Mouse (Mus musculus) heart, embryonic 14.5 days (tissue): ENCODE results near the gene Gtf2h1. TPM values are rescaled to one million over a fixed set of nuclear protein-coding genes. Genes with fewer than 3 reads are reported as not detected.

Source experiments
- ATAC-seq: fragments of 200-750 bp; cut with Nextera tagmentation; 2 replicates; pipeline ENCODE4 v1.8.0; 2017; ENCODE audit warnings: low read depth, moderate TSS enrichment; ENCODE audit not compliant: insufficient number of reproducible peaks, insufficient read depth, low FRiP score
- H3K27ac ChIP-seq, 2 experiments: fragments of 200-500 bp in 1 of 2; fragments of 300-500 bp in 1 of 2; sonication (generic) in 1 of 2; replicated peaks in 1 of 2; 2 replicates each; pipeline ENCODE4 v1.5.1; 2012 to 2014; ENCODE audit warnings: low read depth in 2 of 2, low read length in 2 of 2, control low read depth in 1 of 2, mild to moderate bottlenecking in 1 of 2, mixed read lengths in 1 of 2; ENCODE audit not compliant: control insufficient read depth in 1 of 2, insufficient read depth in 1 of 2
- H3K27me3 ChIP-seq: fragments of 300-500 bp; sonication (generic); 2 replicates; pipeline ENCODE4 v1.6.1; 2014; ENCODE audit warnings: mild to moderate bottlenecking, low read length, control low read depth; ENCODE audit not compliant: control insufficient read depth, insufficient read depth
- H3K36me3 ChIP-seq: fragments of 300-500 bp; sonication (generic); 2 replicates; pipeline ENCODE4 v1.6.1; 2014; ENCODE audit warnings: mild to moderate bottlenecking, control low read depth, low read length, mixed read lengths; ENCODE audit not compliant: control insufficient read depth, insufficient read depth
- H3K4me1 ChIP-seq, 2 experiments: fragments of 200-500 bp in 1 of 2; fragments of 300-500 bp in 1 of 2; sonication (generic) in 1 of 2; 2 replicates each; pipeline ENCODE4 v1.6.1; 2012 to 2014; ENCODE audit warnings: low read length in 2 of 2, control low read depth in 1 of 2, mixed read lengths in 1 of 2; ENCODE audit not compliant: control insufficient read depth in 2 of 2, insufficient read depth in 2 of 2
- H3K4me2 ChIP-seq: fragments of 300-500 bp; sonication (generic); 2 replicates; pipeline ENCODE4 v1.6.1; 2014; ENCODE audit warnings: mild to moderate bottlenecking, low read length
- H3K4me3 ChIP-seq, 2 experiments: fragments of 200-500 bp in 1 of 2; fragments of 300-500 bp in 1 of 2; sonication (generic) in 1 of 2; 2 replicates each; pipeline ENCODE4 v1.5.1; 2012 to 2014; ENCODE audit warnings: low read length in 2 of 2, mild to moderate bottlenecking in 2 of 2, control low read depth in 1 of 2, low read depth in 1 of 2, moderate library complexity in 1 of 2; ENCODE audit not compliant: control insufficient read depth in 1 of 2, insufficient read depth in 1 of 2
- H3K9ac ChIP-seq: fragments of 300-500 bp; sonication (generic); 2 replicates; pipeline ENCODE4 v1.6.1; 2014; ENCODE audit warnings: mild to moderate bottlenecking, low read length
- H3K9me3 ChIP-seq: fragments of 300-500 bp; sonication (generic); 2 replicates; pipeline ENCODE4 v1.6.1; 2016; ENCODE audit warnings: low read length, control low read depth; ENCODE audit not compliant: control insufficient read depth
- WGBS: fragments of 180-500 bp; shearing (Covaris S2); extraction: QIAGEN DNeasy Blood & Tissue Kit; methylation state at CpG from one replicate; pipeline ENCODE4 v1.1.7; 2014; 5-methylcytosine and 5-hydroxymethylcytosine counted together
- polyA plus RNA-seq: library from polyadenylated mRNA; unstranded; fragments of >200 nt; fragmentation: Nextera tagmentation; extraction: Ambion mirVana; gene quantifications from 2 replicates; pipeline ENCODE4 v1.2.1, GENCODE M21; 2014

Gtf2h1 gene
- polyA plus RNA-seq, result 27.9 and 29.8 TPM in 2 replicates

GRCm38 (mm10) chr7:46795287-46796205 lies at the start of gene Gtf2h1, which contains the start of gene Hps5:
Gene Gtf2h1 (plus strand): TSS chr7:46796103.
Gene Hps5 (minus strand): TSS chr7:46796064.
- WGBS, result under 1% methylated on average over 73 of the region's 75 CpGs
- peak within 1 kb of the TSS; percentile 94 for H3K9ac ChIP-seq
- H3K4me2 ChIP-seq, result peak within 1 kb of the TSS; percentile 99
- H3K27ac ChIP-seq, result peak within 1 kb of the TSS; percentile 76 to 91
- peaks cover 4 to 17% of the 10 kb centered on the region in 2 experiments for H3K4me1 ChIP-seq
- H3K27me3 ChIP-seq, result no peaks in the 10 kb centered on the region
- ATAC-seq, result peak; percentile 97
- H3K36me3 ChIP-seq, result peaks cover 26% of the 10 kb centered on the region
- H3K9me3 ChIP-seq, result no peaks in the 10 kb centered on the region
- peak within 1 kb of the TSS; percentile 65 to 98 for H3K4me3 ChIP-seq

GRCm38 (mm10) chr7:46746381-46746780 lies 49.5 kb upstream of the Gtf2h1 start:
- Histone ChIP-seq H3K4me1 (peaks cover 0 to 2% of the 10 kb centered on the region in 2 experiments; a peak in 2 of 4 replicates), H3K27ac (no peak overlapping the region), H3K4me3 (no peak overlapping the region), H3K4me2 (no peak overlapping the region), H3K9ac (no peak overlapping the region), H3K9me3 (no peaks in the 10 kb centered on the region), H3K36me3 (no peaks in the 10 kb centered on the region), H3K27me3 (no peaks in the 10 kb centered on the region)
- ATAC-seq, result no peak
- WGBS, result 84% methylated on average over 7 of the region's 7 CpGs

- H3K27ac ChIP-seq, result no peak overlapping the region
- WGBS, result 58% methylated on average over 3 of the region's 3 CpGs
- ATAC-seq, result no peak
- no peaks in the 10 kb centered on the region for H3K36me3 ChIP-seq
- H3K27me3 ChIP-seq, result no peaks in the 10 kb centered on the region
- H3K9ac ChIP-seq, result no peak overlapping the region
- no peak overlapping the region for H3K4me3 ChIP-seq
- H3K4me2 ChIP-seq, result no peak overlapping the region
- peaks cover 0 to 2% of the 10 kb centered on the region in 2 experiments; a peak in 2 of 4 replicates for H3K4me1 ChIP-seq
- no peaks in the 10 kb centered on the region for H3K9me3 ChIP-seq
Observed at GRCm38 (mm10) chr7:46748459-46748858, 47.4 kb upstream of the Gtf2h1 start.

GRCm38 (mm10) chr7:46751490-46751889 lies 44.4 kb upstream of the Gtf2h1 start, which contains the start of gene Saa2:
Gene Saa2 (plus strand): TSS chr7:46751790.
- WGBS, result 74% methylated on average over 3 of the region's 3 CpGs

GRCm38 (mm10) chr7:46761049-46761795 lies 34.7 kb upstream of the Gtf2h1 start:
- Histone ChIP-seq H3K4me3 (no peak overlapping the region), H3K4me1 (no peaks in the 10 kb centered on the region), H3K4me2 (no peak overlapping the region), H3K27ac (no peak overlapping the region), H3K36me3 (peaks cover 73% of the 10 kb centered on the region), H3K27me3 (no peaks in the 10 kb centered on the region), H3K9ac (no peak overlapping the region), H3K9me3 (no peaks in the 10 kb centered on the region)
- no peak for ATAC-seq
- 70% methylated on average over 11 of the region's 11 CpGs for WGBS

More at GRCm38 (mm10) chr7:46751490-46751889, 44.4 kb upstream of the Gtf2h1 start, which contains the start of gene Saa2:
- Histone ChIP-seq H3K4me2 (no peak within 1 kb of the TSS), H3K4me3 (no peak within 1 kb of the TSS), H3K4me1 (peaks cover 0 to 2% of the 10 kb centered on the region in 2 experiments; a peak in 2 of 4 replicates), H3K27ac (no peak within 1 kb of the TSS), H3K9me3 (no peaks in the 10 kb centered on the region), H3K36me3 (no peaks in the 10 kb centered on the region), H3K9ac (no peak within 1 kb of the TSS), H3K27me3 (no peaks in the 10 kb centered on the region)
- ATAC-seq, result no peak

- 96% methylated on average over 5 of the region's 5 CpGs for WGBS
- H3K9me3 ChIP-seq, result no peaks in the 10 kb centered on the region
- H3K4me1 ChIP-seq, result no peaks in the 10 kb centered on the region
- H3K4me2 ChIP-seq, result no peak overlapping the region
- H3K27me3 ChIP-seq, result no peaks in the 10 kb centered on the region
- no peak overlapping the region for H3K27ac ChIP-seq
- H3K36me3 ChIP-seq, result peaks cover 85% of the 10 kb centered on the region
- no peak for ATAC-seq
- no peak overlapping the region for H3K4me3 ChIP-seq
- no peak overlapping the region for H3K9ac ChIP-seq
Observed at GRCm38 (mm10) chr7:46762601-46763000, 33.3 kb upstream of the Gtf2h1 start.

- no peaks in the 10 kb centered on the region for H3K9me3 ChIP-seq
- ATAC-seq, result no peak
- no peak overlapping the region for H3K4me3 ChIP-seq
- H3K27me3 ChIP-seq, result no peaks in the 10 kb centered on the region
- no peak overlapping the region for H3K9ac ChIP-seq
- H3K4me2 ChIP-seq, result no peak overlapping the region
- peaks cover 96% of the 10 kb centered on the region for H3K36me3 ChIP-seq
- WGBS, result 90% methylated on average over 8 of the region's 8 CpGs
- H3K4me1 ChIP-seq, result no peaks in the 10 kb centered on the region
- no peak overlapping the region for H3K27ac ChIP-seq
Observed at GRCm38 (mm10) chr7:46764672-46765071, 31.2 kb upstream of the Gtf2h1 start.
